Mouse (Mus musculus) G1E (cell line): ENCODE results near the gene Cfap73. TPM values are rescaled to one million over a fixed set of nuclear protein-coding genes. Genes with fewer than 3 reads are reported as not detected.

Source experiments
- ATAC-seq: 2 replicates; pipeline ENCODE4 v1.8.0; 2016; ENCODE audit warnings: mild to moderate bottlenecking; ENCODE audit not compliant: insufficient number of reproducible peaks, poor library complexity, low FRiP score, severe bottlenecking; ENCODE audit errors: extremely low read depth
- DNase-seq: peaks from one replicate; pipeline ENCODE4 v3.0.0; 2012; ENCODE audit warnings: low spot score
- H3K27me3 ChIP-seq: 2 replicates; pipeline ENCODE4 v1.6.1; 2012; ENCODE audit warnings: mild to moderate bottlenecking, low read length, inconsistent platforms; ENCODE audit not compliant: insufficient read depth
- H3K36me3 ChIP-seq: replicated peaks from 2 replicates; pipeline ENCODE3; 2012; ENCODE audit warnings: mild to moderate bottlenecking, inconsistent platforms
- H3K4me1 ChIP-seq: 2 replicates; pipeline ENCODE4 v1.6.1; 2012; ENCODE audit warnings: low read depth, low read length, inconsistent platforms, mixed read lengths; ENCODE audit not compliant: insufficient read depth
- H3K4me3 ChIP-seq: 2 replicates; pipeline ENCODE4 v1.5.1; 2012; ENCODE audit warnings: low read depth, mild to moderate bottlenecking, inconsistent platforms, low read length, moderate library complexity, mixed read lengths
- H3K9me3 ChIP-seq: replicated peaks from 2 replicates; pipeline ENCODE4 v1.6.1; 2012; ENCODE audit warnings: inconsistent platforms
- CTCF ChIP-seq: IDR thresholded peaks from 2 replicates; pipeline ENCODE4 v1.5.1; 2012; ENCODE audit warnings: low read depth, low read length, inconsistent platforms, mixed read lengths
- GATA1 ChIP-seq: IDR thresholded peaks from 2 replicates; pipeline ENCODE4 v1.6.1; 2012; ENCODE audit warnings: borderline replicate concordance, low read length, inconsistent platforms, mixed read lengths
- GATA2 ChIP-seq: IDR thresholded peaks from 2 replicates; pipeline ENCODE4 v1.6.1; 2012; ENCODE audit warnings: low read depth, low read length, inconsistent platforms, borderline replicate concordance
- POLR2AphosphoS5 ChIP-seq: IDR thresholded peaks from 2 replicates; pipeline ENCODE4 v1.6.1; 2012; ENCODE audit warnings: low read depth, low read length, inconsistent platforms; ENCODE audit not compliant: insufficient replicate concordance
- TAL1 ChIP-seq: conservative IDR thresholded peaks from 2 replicates; pipeline ENCODE4 v1.6.1; 2012; ENCODE audit warnings: low read depth, low read length, inconsistent platforms, mixed read lengths
- polyA plus RNA-seq: library from polyadenylated mRNA; stranded (reverse); fragments of >175 nt; gene quantifications from 2 replicates; pipeline ENCODE4 v1.2.3, GENCODE M21; 2012
- total RNA-seq, 2 experiments: library from RNA; stranded (forward) in 1 of 2; stranded (reverse) in 1 of 2; fragments of 200-1000 nt in 1 of 2; fragments of >200 nt in 1 of 2; fragmentation: Nextera tagmentation in 1 of 2; gene quantifications; 2 replicates each; pipeline ENCODE4 v1.2.3; 2014 to 2017

Gene Cfap73
- total and polyA plus RNA-seq, 3 experiments, result not detected

- Histone ChIP-seq H3K9me3 (peaks cover 5% of the 10 kb centered on the region), H3K36me3 (peaks cover 65% of the 10 kb centered on the region), H3K4me3 (peak overlapping the region; percentile 85), H3K4me1 (peaks cover 51% of the 10 kb centered on the region), H3K27me3 (no peaks in the 10 kb centered on the region)
- DNase-seq, result no peak
- no peak for ATAC-seq
- no peak for TF ChIP-seq TAL1
- no peak for TF ChIP-seq GATA1
- TF ChIP-seq GATA2, result no peak
- TF ChIP-seq CTCF, result no peak
- no peak for TF ChIP-seq POLR2AphosphoS5
Measured at GRCm38 (mm10) chr5:120611416-120611815, 22.6 kb downstream of the Cfap73 start.

GRCm38 (mm10) chr5:120610906-120611305, 23.1 kb downstream of the Cfap73 start:
- H3K9me3 ChIP-seq, result peaks cover 3% of the 10 kb centered on the region
- peak overlapping the region; percentile 85; the same call in 1 of the 2 replicates for H3K4me3 ChIP-seq
- H3K27me3 ChIP-seq, result no peaks in the 10 kb centered on the region
- H3K4me1 ChIP-seq, result peaks cover 55% of the 10 kb centered on the region
- TF ChIP-seq TAL1, result no peak
- TF ChIP-seq GATA1, result no peak
- TF ChIP-seq POLR2AphosphoS5, result no peak
- TF ChIP-seq GATA2, result no peak
- no peak for TF ChIP-seq CTCF
- DNase-seq, result no peak
- peaks cover 65% of the 10 kb centered on the region for H3K36me3 ChIP-seq
- no peak for ATAC-seq

- DNase-seq (no peak), ATAC-seq (no peak)
- no peaks in the 10 kb centered on the region for H3K9me3 ChIP-seq
- no peak overlapping the region for H3K4me3 ChIP-seq
- no peak for TF ChIP-seq CTCF
- no peak for TF ChIP-seq GATA1
- no peak for TF ChIP-seq POLR2AphosphoS5
- TF ChIP-seq GATA2, result no peak
- no peak for TF ChIP-seq TAL1
- H3K27me3 ChIP-seq, result no peaks in the 10 kb centered on the region
- peaks cover 53% of the 10 kb centered on the region for H3K36me3 ChIP-seq
- peaks cover 58% of the 10 kb centered on the region for H3K4me1 ChIP-seq
Measured at GRCm38 (mm10) chr5:120609246-120609775, 24.7 kb downstream of the Cfap73 start.

- no peaks in the 10 kb centered on the region for H3K27me3 ChIP-seq
- H3K9me3 ChIP-seq, result no peaks in the 10 kb centered on the region
- DNase-seq, result no peak
- ATAC-seq, result no peak
- no peak overlapping the region for H3K4me3 ChIP-seq
- TF ChIP-seq CTCF, result no peak
- no peak for TF ChIP-seq POLR2AphosphoS5
- no peak for TF ChIP-seq GATA2
- no peak for TF ChIP-seq TAL1
- TF ChIP-seq GATA1, result no peak
- peaks cover 51% of the 10 kb centered on the region for H3K4me1 ChIP-seq
- peaks cover 63% of the 10 kb centered on the region for H3K36me3 ChIP-seq
Measured at GRCm38 (mm10) chr5:120607335-120607734, 26.7 kb downstream of the Cfap73 start.

- no peaks in the 10 kb centered on the region for H3K9me3 ChIP-seq
- H3K27me3 ChIP-seq, result no peaks in the 10 kb centered on the region
- H3K36me3 ChIP-seq, result peaks cover 69% of the 10 kb centered on the region
- no peak for DNase-seq
- no peak for ATAC-seq
- TF ChIP-seq GATA2 (no peak), GATA1 (no peak), POLR2AphosphoS5 (no peak)
- H3K4me3 ChIP-seq, result no peak overlapping the region; the same call in 1 of the 2 replicates
- peaks cover 51% of the 10 kb centered on the region for H3K4me1 ChIP-seq
Measured at GRCm38 (mm10) chr5:120606590-120607200, 27.3 kb downstream of the Cfap73 start.

- TF ChIP-seq CTCF (peak; percentile 64), GATA1 (no peak)
- peaks cover 51% of the 10 kb centered on the region for H3K4me1 ChIP-seq
Measured at GRCm38 (mm10) chr5:120605688-120606087, 28.3 kb downstream of the Cfap73 start.

GRCm38 (mm10) chr5:120605241-120605661, 28.8 kb downstream of the Cfap73 start:
- H3K4me1 ChIP-seq, result peaks cover 56% of the 10 kb centered on the region
- H3K9me3 ChIP-seq, result no peaks in the 10 kb centered on the region
- peak overlapping the region; percentile 43; the same call in 1 of the 2 replicates for H3K4me3 ChIP-seq
- peaks cover 63% of the 10 kb centered on the region for H3K36me3 ChIP-seq
- TF ChIP-seq GATA1, result no peak
- no peak for TF ChIP-seq GATA2
- TF ChIP-seq POLR2AphosphoS5, result no peak
- no peak for TF ChIP-seq CTCF
- no peak for TF ChIP-seq TAL1
- ATAC-seq, result no peak
- H3K27me3 ChIP-seq, result no peaks in the 10 kb centered on the region
- DNase-seq, result no peak

More at GRCm38 (mm10) chr5:120605688-120606087, 28.3 kb downstream of the Cfap73 start:
- peaks cover 64% of the 10 kb centered on the region for H3K36me3 ChIP-seq
- ATAC-seq (peak; percentile 55), DNase-seq (peak; percentile 79)
- H3K27me3 ChIP-seq, result no peaks in the 10 kb centered on the region
- H3K4me3 ChIP-seq, result no peak overlapping the region; the same call in 1 of the 2 replicates
- H3K9me3 ChIP-seq, result no peaks in the 10 kb centered on the region
